Comparison of ENCODE assay signal across 23 mouse cellular contexts in genomic region chr6:51182771-51183284, GRCm38 (mm10).
A peak's percentile ranks its signal among the peaks of the same experiment; 100 is the strongest.
DNase-seq lines count a peak whose midpoint lies in the region; ATAC-seq lines count a peak whose summit lies in the region.
"Had no signal": no experiment of that assay in that cellular context is flagged by ENCODE, and none has a peak within 500 bp of the region (broad histone marks: within the 10 kb centered on the region; RNA-seq: fewer than 3 reads in every experiment).

No protein-coding gene starts in this region.

- H3K27me3 ChIP-seq in hindbrain, embryonic 11.5 days (ENCODE audit: control insufficient read depth, insufficient read depth, low read length) = peaks cover 63% of the 10 kb centered on the region
- H3K27me3 ChIP-seq in hindbrain, embryonic 12.5 days = peaks cover 74% of the 10 kb centered on the region
- peaks cover 76% of the 10 kb centered on the region for H3K27me3 ChIP-seq in midbrain, embryonic 11.5 days (ENCODE audit: control insufficient read depth, insufficient read depth, low read length)
- H3K27me3 ChIP-seq in midbrain, embryonic 13.5 days = peaks cover 94% of the 10 kb centered on the region

- H3K4me3 ChIP-seq in hindbrain, embryonic 11.5 days (ENCODE audit: low read depth, low read length) = no peak overlapping the region
- H3K4me3 ChIP-seq in hindbrain, embryonic 12.5 days = no peak overlapping the region
- no peak overlapping the region for H3K4me3 ChIP-seq in midbrain, embryonic 11.5 days (ENCODE audit: low read depth, low read length)
- no peak overlapping the region for H3K4me3 ChIP-seq in midbrain, embryonic 13.5 days (replicated peaks)
- H3K4me3 ChIP-seq: heart, embryonic 10.5 days; heart, embryonic 15.5 days; hindbrain, embryonic 13.5 days; liver, embryonic 12.5 days; midbrain, embryonic 12.5 days had no signal

- H3K4me2 ChIP-seq in hindbrain, embryonic 11.5 days (replicated peaks; ENCODE audit: low read depth, low read length) = no peak overlapping the region
- H3K4me2 ChIP-seq in hindbrain, embryonic 12.5 days (replicated peaks) = no peak overlapping the region
- H3K4me2 ChIP-seq in midbrain, embryonic 11.5 days = no peak overlapping the region
- no peak overlapping the region for H3K4me2 ChIP-seq in midbrain, embryonic 13.5 days (replicated peaks)
- H3K4me2 ChIP-seq: heart, embryonic 15.5 days; hindbrain, embryonic 13.5 days; liver, embryonic 12.5 days; midbrain, embryonic 12.5 days had no signal

- no peaks in the 10 kb centered on the region for H3K9me3 ChIP-seq in hindbrain, embryonic 11.5 days (ENCODE audit: control insufficient read depth, low read length)
- no peaks in the 10 kb centered on the region for H3K9me3 ChIP-seq in hindbrain, embryonic 12.5 days (replicated peaks)
- no peaks in the 10 kb centered on the region for H3K9me3 ChIP-seq in midbrain, embryonic 11.5 days (ENCODE audit: control insufficient read depth, low read length)
- H3K9me3 ChIP-seq in midbrain, embryonic 13.5 days = no peaks in the 10 kb centered on the region
- H3K9me3 ChIP-seq: heart, embryonic 10.5 days; heart, embryonic 15.5 days; hindbrain, embryonic 13.5 days; liver, embryonic 12.5 days; midbrain, embryonic 12.5 days had no signal

- no peaks in the 10 kb centered on the region for H3K4me1 ChIP-seq in hindbrain, embryonic 11.5 days (replicated peaks; ENCODE audit: control insufficient read depth, insufficient read depth, low read length)
- H3K4me1 ChIP-seq in hindbrain, embryonic 12.5 days = no peaks in the 10 kb centered on the region
- H3K4me1 ChIP-seq in midbrain, embryonic 11.5 days (ENCODE audit: control insufficient read depth, insufficient read depth, low read length) = no peaks in the 10 kb centered on the region
- no peaks in the 10 kb centered on the region for H3K4me1 ChIP-seq in midbrain, embryonic 13.5 days (replicated peaks)
- H3K4me1 ChIP-seq: hindbrain, embryonic 13.5 days; midbrain, embryonic 12.5 days had no signal

- intact Hi-C loops in left cerebral cortex, postnatal 14 days (cut with DNase I) = loop anchor here (5.0 kb wide), 1 partner anchor 1049 kb away; the partner anchor contains the start of gene Hoxa9

- no peak overlapping the region for H3K9ac ChIP-seq in hindbrain, embryonic 11.5 days (ENCODE audit: low read depth, low read length)
- no peak overlapping the region for H3K9ac ChIP-seq in hindbrain, embryonic 12.5 days
- H3K9ac ChIP-seq in midbrain, embryonic 11.5 days (ENCODE audit: low read length) = no peak overlapping the region
- H3K9ac ChIP-seq in midbrain, embryonic 13.5 days (replicated peaks) = no peak overlapping the region
- H3K9ac ChIP-seq: heart, embryonic 15.5 days; hindbrain, embryonic 13.5 days; liver, embryonic 12.5 days; liver, postnatal 0 days; midbrain, embryonic 12.5 days had no signal

- DNase-seq in hindbrain, embryonic 11.5 days (ENCODE audit: low spot score) = peak; percentile 44
- peak; percentile 91 for DNase-seq in midbrain, embryonic 11.5 days (ENCODE audit: low spot score, missing footprints)
- peak; percentile 12 for DNase-seq in induced T-regulatory cell, adult 2 months (ENCODE audit: low read depth)
- DNase-seq in left cerebral cortex, postnatal 14 days (ENCODE audit: low spot score in 2 of 2) = no peak
- DNase-seq: adrenal gland, postnatal 25 days; cerebellum, adult 2 months; cerebellum, postnatal 25 days; gastrocnemius, postnatal 25 days; kidney, adult 18-20 months; kidney, postnatal 4 days; left cerebral cortex, postnatal 4 days; liver, postnatal 0 days; lung, postnatal 10 days; thymus, postnatal 14 days had no signal

- no peak for ATAC-seq in hindbrain, embryonic 11.5 days (ENCODE audit: low FRiP score)
- no peak for ATAC-seq in hindbrain, embryonic 12.5 days (ENCODE audit: low FRiP score)
- no peak for ATAC-seq in midbrain, embryonic 11.5 days (ENCODE audit: low FRiP score)
- no peak for ATAC-seq in midbrain, embryonic 13.5 days
- no peak for ATAC-seq in CD4-positive, CD25-positive, alpha-beta regulatory T cell, adult 4 months
- ATAC-seq: forebrain, embryonic 14.5 days; liver, embryonic 12.5 days; liver, postnatal 0 days had no signal

- no peaks in the 10 kb centered on the region for H3K36me3 ChIP-seq in hindbrain, embryonic 11.5 days (ENCODE audit: control insufficient read depth, insufficient read depth, low read length)
- no peaks in the 10 kb centered on the region for H3K36me3 ChIP-seq in hindbrain, embryonic 12.5 days
- H3K36me3 ChIP-seq in midbrain, embryonic 11.5 days (ENCODE audit: control insufficient read depth, insufficient read depth, low read length) = no peaks in the 10 kb centered on the region
- H3K36me3 ChIP-seq in midbrain, embryonic 13.5 days = no peaks in the 10 kb centered on the region
- H3K36me3 ChIP-seq: heart, embryonic 10.5 days; heart, embryonic 15.5 days; hindbrain, embryonic 13.5 days; liver, embryonic 12.5 days; midbrain, embryonic 12.5 days had no signal

- no peak overlapping the region for H3K27ac ChIP-seq in hindbrain, embryonic 11.5 days (ENCODE audit: low read depth, low read length)
- H3K27ac ChIP-seq in hindbrain, embryonic 12.5 days = no peak overlapping the region
- H3K27ac ChIP-seq in midbrain, embryonic 11.5 days (ENCODE audit: low read depth, low read length) = no peak overlapping the region
- no peak overlapping the region for H3K27ac ChIP-seq in midbrain, embryonic 13.5 days
- H3K27ac ChIP-seq: heart, embryonic 10.5 days; heart, embryonic 15.5 days; hindbrain, embryonic 13.5 days; liver, embryonic 12.5 days; midbrain, embryonic 12.5 days had no signal

- WGBS in hindbrain, embryonic 11.5 days = 6% methylated on average over 5 of the region's 5 CpGs
- 13% methylated on average over 5 of the region's 5 CpGs for WGBS in hindbrain, embryonic 12.5 days
- 8% methylated on average over 5 of the region's 5 CpGs for WGBS in midbrain, embryonic 11.5 days
- 9% methylated on average over 5 of the region's 5 CpGs for WGBS in midbrain, embryonic 13.5 days

Comparison
In these comparisons a context has a peak if more than half of its experiments do, and no peak if none do; other contexts are left out.
1. DNase-seq: peak in hindbrain, embryonic 11.5 days (single experiment), midbrain, embryonic 11.5 days (single experiment) and induced T-regulatory cell, adult 2 months (single experiment); none in left cerebral cortex, postnatal 14 days (0 of 2).